Mouse (Mus musculus) adrenal gland, postnatal 4 days (tissue): ENCODE results near the gene Fbxl17. TPM values are rescaled to one million over a fixed set of nuclear protein-coding genes. Genes with fewer than 3 reads are reported as not detected.

Experiments
- DNase-seq, 2 experiments: peaks; one replicate each; pipeline ENCODE4 v3.0.0; 2021 to 2022; ENCODE audit warnings: low spot score in 2 of 2, mixed read lengths in 2 of 2
- total RNA-seq, 2 experiments: library from RNA; stranded (reverse); gene quantifications; 2 replicates each; pipeline ENCODE4 v1.2.3; 2021

Fbxl17 gene
- total RNA-seq, 2 experiments from 2014 or later, result 40.3 to 44.5 TPM

DNA sequence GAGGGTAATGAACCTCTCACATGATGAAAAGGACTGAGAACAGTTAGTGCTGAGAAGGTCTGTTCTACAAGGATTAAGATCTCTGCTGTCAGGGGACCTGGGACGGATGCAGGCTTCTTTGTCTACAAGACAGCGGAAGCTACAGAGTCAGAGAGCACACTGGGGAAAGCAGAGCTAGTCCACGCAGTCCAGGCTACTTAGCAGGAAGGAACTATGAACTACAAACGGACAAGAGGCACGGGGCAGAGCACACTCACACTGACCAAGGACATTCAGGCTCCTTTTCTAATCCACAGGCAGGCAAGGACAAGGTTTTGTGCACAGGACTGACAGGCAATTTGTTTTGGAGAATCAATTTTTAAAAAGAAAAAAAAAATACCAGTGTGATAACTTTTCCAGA, 437.0 kb downstream of the Fbxl17 start:
- no peak for DNase-seq

- no peak for DNase-seq
These were observed 438.0 kb downstream of the Fbxl17 start for GRCm38 (mm10) chr17:63061786-63062185.

DNA sequence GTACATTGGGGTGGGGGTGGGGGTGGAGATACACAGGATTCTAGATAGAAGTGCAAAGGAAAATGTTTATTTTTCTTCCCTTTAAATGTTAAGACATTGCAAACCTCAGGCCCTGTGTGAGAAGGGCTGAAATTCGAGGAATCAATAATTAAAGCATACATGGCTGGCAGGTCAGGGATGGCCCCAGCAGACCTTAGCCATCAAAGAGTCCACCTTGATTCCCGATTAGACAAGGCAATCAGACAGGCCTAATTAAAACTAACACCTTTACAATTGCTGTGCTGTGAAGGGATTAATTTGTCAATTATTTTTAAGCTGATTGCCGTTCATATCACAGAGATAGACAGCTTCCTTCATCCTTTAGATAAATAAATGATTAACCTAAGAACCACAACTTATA, 439.0 kb downstream of the Fbxl17 start:
- no peak for DNase-seq

GRCm38 (mm10) chr17:63057740-63058388, 442.0 kb downstream of the Fbxl17 start:
- DNase-seq, result no peak

GRCm38 (mm10) chr17:63056976-63057375, 442.8 kb downstream of the Fbxl17 start:
- no peak for DNase-seq

DNA sequence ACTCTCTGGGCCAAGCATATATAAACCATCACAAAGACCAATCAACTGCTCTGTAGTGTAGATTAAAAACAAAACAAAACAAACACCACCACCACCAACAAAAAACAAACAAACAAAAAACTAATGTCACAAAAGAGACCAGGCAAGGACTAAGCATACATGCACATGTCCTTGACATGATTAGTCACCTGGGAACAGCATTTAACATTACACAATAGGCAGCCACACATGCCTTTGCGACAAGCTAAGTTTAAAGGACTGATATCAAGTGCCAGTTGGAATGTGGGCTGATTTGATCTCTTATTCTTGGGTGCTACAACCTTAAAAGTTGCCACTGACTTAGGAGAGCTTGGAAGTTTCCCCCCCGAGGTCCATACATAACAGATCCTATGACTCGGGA, 446.5 kb downstream of the Fbxl17 start:
- no peak for DNase-seq

GRCm38 (mm10) chr17:63046401-63046800, 453.4 kb downstream of the Fbxl17 start:
- no peak for DNase-seq

GRCm38 (mm10) chr17:63045297-63045696, 454.5 kb downstream of the Fbxl17 start:
- DNase-seq, result no peak

DNA sequence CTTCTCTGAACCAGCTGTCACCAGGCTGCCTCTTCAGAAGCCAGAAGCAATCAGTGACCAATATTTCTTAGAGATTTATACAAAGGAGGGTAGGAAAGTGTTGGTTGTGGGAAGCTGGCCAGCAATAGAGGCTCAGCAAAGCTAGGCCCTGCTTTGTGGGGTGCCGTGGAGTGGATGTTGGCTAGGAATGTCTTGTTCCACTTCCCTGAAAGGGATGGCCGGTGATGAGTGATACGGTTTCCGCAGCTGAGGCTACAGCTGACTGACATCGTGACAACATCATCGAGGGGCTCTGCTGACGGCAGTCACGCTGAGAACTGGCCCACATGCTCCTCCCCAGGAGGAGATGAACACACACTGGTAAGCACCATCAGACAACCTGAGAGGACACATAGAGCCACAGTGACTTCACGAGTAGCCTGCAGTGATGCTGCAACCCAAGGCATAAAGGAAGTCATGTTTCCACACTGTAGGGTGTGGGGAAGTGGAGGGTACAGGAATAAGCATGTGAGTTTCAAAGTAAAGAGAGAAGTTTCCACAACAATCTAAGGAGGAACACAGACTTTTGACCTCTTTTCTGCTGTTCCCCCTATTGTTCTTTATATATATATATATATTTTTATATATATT, 456.7 kb downstream of the Fbxl17 start:
- no peak for DNase-seq

- DNase-seq, result no peak
These were observed 462.3 kb downstream of the Fbxl17 start for GRCm38 (mm10) chr17:63037562-63037961.

DNA sequence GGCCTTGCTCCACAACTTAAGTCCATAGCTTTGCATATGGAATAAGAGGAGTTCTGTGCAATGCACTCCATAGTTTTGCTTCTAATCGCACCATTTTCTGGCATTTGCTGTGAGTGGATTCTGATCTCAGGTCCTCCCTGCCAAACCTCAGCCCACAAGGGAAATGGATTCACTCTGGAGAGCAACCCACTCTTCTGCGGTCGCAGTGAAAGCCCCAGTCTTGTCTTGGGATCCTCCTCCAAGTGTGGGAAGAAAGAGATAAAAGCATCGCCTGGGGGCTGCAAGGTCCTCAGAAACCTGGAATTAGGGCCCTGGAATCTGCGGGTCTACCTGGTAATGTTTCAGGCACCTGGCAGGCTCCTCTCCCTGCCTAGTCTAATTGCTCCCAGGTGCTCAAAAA, 466.7 kb downstream of the Fbxl17 start:
- DNase-seq, result no peak

GRCm38 (mm10) chr17:63029105-63029504, 470.7 kb downstream of the Fbxl17 start:
- no peak for DNase-seq

GRCm38 (mm10) chr17:63025238-63025637, 474.6 kb downstream of the Fbxl17 start:
- no peak for DNase-seq

- DNase-seq, result no peak
These were observed 482.1 kb downstream of the Fbxl17 start for GRCm38 (mm10) chr17:63017605-63018167.

- DNase-seq, result no peak
These were observed 487.3 kb downstream of the Fbxl17 start for GRCm38 (mm10) chr17:63012571-63012923.

DNA sequence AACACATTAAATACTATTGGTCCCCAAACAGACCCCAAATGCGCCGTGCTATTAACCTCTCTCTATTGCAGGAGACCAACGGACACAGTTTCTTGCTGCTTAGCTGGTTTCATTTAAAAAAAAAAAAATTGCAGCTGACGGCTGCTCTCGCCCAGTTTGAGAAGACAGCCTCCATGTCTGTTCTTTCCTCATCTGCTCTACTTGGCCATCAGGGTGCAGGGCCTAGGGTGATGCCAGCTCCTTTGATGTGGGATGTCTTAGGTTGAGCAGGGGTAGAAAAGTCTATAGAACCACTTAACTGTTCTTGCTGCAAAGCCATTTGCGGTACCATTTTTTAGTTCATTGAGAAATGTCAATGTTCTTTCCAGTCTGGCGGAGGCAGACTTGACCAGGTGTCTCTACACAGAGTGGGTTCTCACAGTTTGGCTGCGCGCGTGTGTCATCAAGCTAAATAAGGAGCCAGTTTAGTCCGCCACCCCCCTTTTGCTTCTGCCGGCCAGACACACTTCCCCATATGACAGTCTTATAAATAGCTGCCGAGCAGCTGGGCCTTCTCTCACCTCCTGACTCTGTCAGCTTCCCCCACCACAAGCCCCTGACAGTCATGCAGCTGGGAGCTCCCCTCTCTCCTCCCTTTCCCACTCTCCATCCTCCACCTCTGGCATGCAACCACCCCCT, 487.8 kb downstream of the Fbxl17 start:
- no peak for DNase-seq

DNA sequence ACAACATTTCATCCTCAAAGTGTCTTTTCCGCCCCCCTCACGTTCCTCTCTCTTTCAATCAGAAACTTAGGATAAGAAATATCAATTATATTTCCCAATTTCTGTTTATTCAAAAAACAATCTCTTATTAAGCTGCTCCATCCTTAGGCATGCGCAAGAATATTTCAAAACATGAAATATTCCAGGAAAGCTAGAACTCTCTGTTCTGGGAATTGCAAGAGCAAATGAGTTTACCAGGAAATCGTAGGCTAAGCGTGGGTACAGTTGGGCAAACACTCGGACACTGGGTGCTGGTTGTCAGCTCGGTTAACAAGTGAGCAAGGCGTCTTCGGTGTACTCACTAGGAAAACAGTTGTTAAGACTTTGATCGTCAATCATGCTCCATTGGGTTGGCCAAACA, 489.0 kb downstream of the Fbxl17 start:
- DNase-seq, result no peak

GRCm38 (mm10) chr17:63008788-63009187, 491.0 kb downstream of the Fbxl17 start:
- DNase-seq, result no peak

DNA sequence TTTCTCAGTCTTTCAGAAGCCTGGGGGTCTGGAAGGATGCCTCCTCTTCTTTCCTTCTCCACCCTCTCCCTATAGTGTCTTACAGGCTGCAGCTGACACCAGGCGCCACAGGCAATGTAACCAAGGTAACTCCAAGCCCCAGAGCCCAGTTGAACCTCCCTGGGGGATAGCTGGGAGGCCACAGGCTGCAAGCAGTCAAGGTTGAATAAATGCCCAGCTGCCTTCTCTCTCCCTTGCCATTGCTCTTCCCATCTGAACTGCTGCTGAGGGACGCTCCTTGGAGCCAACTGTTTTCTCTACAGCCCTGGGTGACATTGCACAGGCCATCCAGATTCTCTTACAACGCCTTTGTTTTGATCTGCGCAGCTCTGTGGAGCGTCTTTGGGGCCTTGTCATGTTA, 491.5 kb downstream of the Fbxl17 start:
- no peak for DNase-seq

DNA sequence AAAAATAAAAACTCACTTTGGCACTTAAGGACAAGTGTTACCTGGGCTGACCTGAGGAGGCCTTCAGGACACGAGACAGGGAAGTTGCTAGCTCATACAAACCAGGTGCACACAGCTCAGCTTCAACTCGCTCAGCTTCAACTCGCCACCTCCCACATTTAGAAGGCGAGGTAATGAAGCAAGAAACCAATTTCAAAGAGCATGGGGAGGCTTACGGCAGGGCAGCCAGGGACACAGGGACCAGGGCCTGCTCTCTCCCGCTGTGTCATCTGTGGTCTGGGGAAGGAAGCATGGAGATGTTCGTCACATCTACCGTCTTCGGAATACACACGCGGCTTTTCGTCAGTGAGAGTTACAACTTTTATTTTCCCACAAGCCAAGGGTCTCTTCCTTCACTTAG, 491.9 kb downstream of the Fbxl17 start:
- DNase-seq, result no peak
